Mouse (Mus musculus) stomach, postnatal 0 days (tissue): ENCODE data around the gene Cd300ld4.

Experiments used
- CTCF ChIP-seq: IDR thresholded peaks from 2 replicates; pipeline ENCODE4 v1.5.1; 2016; ENCODE audit warnings: antibody characterized with exemption, low read depth, mild to moderate bottlenecking, moderate library complexity
- EP300 ChIP-seq: optimal IDR thresholded peaks from 2 replicates; pipeline ENCODE3; 2016; ENCODE audit warnings: antibody characterized with exemption

GRCm38 (mm10) chr11:115058701-115059100, 31.9 kb upstream of the Cd300ld4 start:
- TF ChIP-seq CTCF (no peak), EP300 (no peak)
